Mouse (Mus musculus) limb, embryonic 14.5 days (tissue): ENCODE measurements around the gene Grap2. TPM values are rescaled to one million over a fixed set of nuclear protein-coding genes. Genes with fewer than 3 reads are reported as not detected.

Source experiments
- ATAC-seq: fragments of 200-750 bp; cut with Nextera tagmentation; 2 replicates; pipeline ENCODE4 v1.8.0; 2017; ENCODE audit warnings: low read depth, moderate number of reproducible peaks, moderate TSS enrichment; ENCODE audit not compliant: low FRiP score
- DNase-seq: peaks from one replicate; pipeline ENCODE4 v3.0.0-alpha.2; 2015; ENCODE audit warnings: low spot score
- H3K27ac ChIP-seq: fragments of 300-500 bp; sonication (generic); replicated peaks from 2 replicates; pipeline ENCODE4 v1.5.1; 2014; ENCODE audit warnings: low read depth, mild to moderate bottlenecking, low read length, moderate library complexity, mixed read lengths
- H3K27me3 ChIP-seq: fragments of 300-500 bp; sonication (generic); 2 replicates; pipeline ENCODE4 v1.6.1; 2014; ENCODE audit warnings: low read length, mixed read lengths; ENCODE audit not compliant: control insufficient read depth, insufficient read depth
- H3K36me3 ChIP-seq: fragments of 300-500 bp; sonication (generic); 2 replicates; pipeline ENCODE4 v1.6.1; 2014; ENCODE audit warnings: mild to moderate bottlenecking, low read length, moderate library complexity, mixed read lengths; ENCODE audit not compliant: control insufficient read depth, insufficient read depth
- H3K4me1 ChIP-seq: fragments of 300-500 bp; sonication (generic); 2 replicates; pipeline ENCODE4 v1.6.1; 2014; ENCODE audit warnings: antibody characterized with exemption, low read length, mixed read lengths; ENCODE audit not compliant: control insufficient read depth, insufficient read depth
- H3K4me2 ChIP-seq: fragments of 300-500 bp; sonication (generic); replicated peaks from 2 replicates; pipeline ENCODE4 v1.6.1; 2014; ENCODE audit warnings: low read depth, mild to moderate bottlenecking, low read length, moderate library complexity; ENCODE audit not compliant: severe bottlenecking
- H3K4me3 ChIP-seq: fragments of 300-500 bp; sonication (generic); replicated peaks from 2 replicates; pipeline ENCODE4 v1.5.1; 2014; ENCODE audit warnings: low read length
- H3K9ac ChIP-seq: fragments of 300-500 bp; sonication (generic); 2 replicates; pipeline ENCODE4 v1.6.1; 2014; ENCODE audit warnings: mild to moderate bottlenecking, low read depth, low read length, moderate library complexity; ENCODE audit not compliant: severe bottlenecking
- H3K9me3 ChIP-seq: fragments of 300-500 bp; sonication (generic); 2 replicates; pipeline ENCODE4 v1.6.1; 2016; ENCODE audit warnings: low read length; ENCODE audit not compliant: control insufficient read depth
- POLR2A ChIP-seq: fragments of 200-500 bp; IDR thresholded peaks from 2 replicates; pipeline ENCODE4 v1.8.0; 2012; ENCODE audit warnings: inconsistent platforms, mild to moderate bottlenecking, moderate library complexity, borderline replicate concordance; ENCODE audit not compliant: insufficient read depth, insufficient read length; ENCODE audit errors: extremely low read depth
- WGBS: fragments of 180-500 bp; shearing (Covaris S2); extraction: QIAGEN DNeasy Blood & Tissue Kit; methylation state at CpG from one replicate; pipeline ENCODE4 v1.1.7; 2014; 5-methylcytosine and 5-hydroxymethylcytosine counted together
- polyA plus RNA-seq, 2 experiments: library from polyadenylated mRNA; depleted of rRNA in 1 of 2; stranded (reverse) in 1 of 2; unstranded in 1 of 2; fragments of >200 nt; fragmentation: Nextera tagmentation in 1 of 2; extraction: Ambion mirVana in 1 of 2; gene quantifications; 2 replicates each; pipeline versions ENCODE4 v1.2.1 to v1.2.3; 2012 to 2014

Grap2 gene
- polyA plus RNA-seq, 2 experiments: 0.36 to 1.2 TPM

DNA sequence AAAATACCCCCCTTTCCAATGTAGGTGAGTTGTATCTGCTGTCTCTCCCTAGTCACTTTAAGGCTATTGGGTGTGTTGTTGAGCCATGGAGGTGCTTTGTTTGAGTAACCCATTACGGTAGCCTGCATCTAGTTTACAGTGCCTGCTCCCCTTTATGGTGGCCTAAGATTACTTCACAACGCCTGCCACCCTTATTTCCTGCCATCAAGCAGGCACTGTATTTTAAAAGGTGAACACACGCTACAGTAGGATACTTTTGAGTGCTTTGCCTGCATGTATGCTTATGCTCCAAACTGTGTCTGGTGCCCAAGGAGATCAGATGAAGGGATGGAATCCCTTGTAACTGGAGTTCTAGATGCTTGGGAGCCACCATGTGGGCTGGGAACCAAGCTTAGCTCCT is 5.3 kb upstream of the Grap2 start:
- no peak overlapping the region for H3K9ac ChIP-seq
- no peak overlapping the region for H3K4me3 ChIP-seq
- ATAC-seq: no peak
- no peak for DNase-seq
- TF ChIP-seq POLR2A: no peak
- no peak overlapping the region for H3K27ac ChIP-seq
- no peaks in the 10 kb centered on the region for H3K36me3 ChIP-seq
- no peaks in the 10 kb centered on the region for H3K27me3 ChIP-seq
- 64% methylated on average over 3 of the region's 3 CpGs for WGBS
- no peaks in the 10 kb centered on the region for H3K9me3 ChIP-seq
- no peak overlapping the region for H3K4me2 ChIP-seq
- no peaks in the 10 kb centered on the region for H3K4me1 ChIP-seq

DNA sequence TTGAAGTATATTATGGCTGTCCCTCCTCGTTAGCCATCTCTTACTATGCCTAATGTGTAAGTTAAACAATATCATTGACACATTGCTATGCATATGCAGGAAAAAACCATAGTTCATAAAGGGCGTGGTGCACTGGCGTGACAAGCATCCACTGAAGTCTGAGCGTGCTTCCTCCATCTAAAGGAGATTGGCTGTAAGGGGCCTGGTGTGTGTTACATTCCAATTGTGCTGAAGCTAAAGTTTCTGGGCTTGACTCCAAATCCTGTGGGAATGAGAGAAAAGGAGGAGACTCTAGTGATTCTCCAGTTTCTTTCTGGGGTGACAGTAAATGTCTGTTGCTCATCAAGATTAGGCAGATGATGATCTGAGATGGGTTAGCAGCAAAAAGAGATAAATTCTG is 4.7 kb upstream of the Grap2 start:
- no peaks in the 10 kb centered on the region for H3K27me3 ChIP-seq
- DNase-seq (peak; percentile 30), ATAC-seq (no peak)
- no peaks in the 10 kb centered on the region for H3K36me3 ChIP-seq
- no peak overlapping the region for H3K4me2 ChIP-seq
- 64% methylated on average over 4 of the region's 4 CpGs for whole genome bisulfite sequencing
- no peaks in the 10 kb centered on the region for H3K9me3 ChIP-seq
- H3K27ac ChIP-seq: no peak overlapping the region
- H3K4me3 ChIP-seq: no peak overlapping the region
- no peaks in the 10 kb centered on the region for H3K4me1 ChIP-seq
- no peak overlapping the region for H3K9ac ChIP-seq
- TF ChIP-seq POLR2A: no peak

DNA sequence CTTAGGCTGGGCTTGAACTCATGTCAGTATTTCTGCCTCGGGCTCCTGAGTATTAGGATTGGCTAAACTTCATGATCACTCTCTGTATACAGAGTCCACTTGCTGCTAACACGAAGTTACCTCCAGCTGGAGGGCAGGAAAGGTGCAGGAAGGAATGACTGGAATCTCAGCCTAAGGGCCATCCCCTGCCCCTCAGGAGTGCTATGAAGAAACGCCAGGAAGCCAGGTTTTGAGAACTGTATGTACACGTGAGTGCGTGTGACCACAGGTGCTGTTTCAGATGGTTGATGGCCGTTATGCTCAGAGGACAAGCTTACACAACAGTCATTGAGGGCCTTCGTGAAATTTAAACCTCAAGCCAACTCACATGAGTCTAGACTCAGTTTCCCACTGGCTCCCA is 3.2 kb upstream of the Grap2 start:
- 60% methylated on average over 7 of the region's 7 CpGs for WGBS
- H3K4me2 ChIP-seq: no peak overlapping the region
- DNase-seq (no peak), ATAC-seq (no peak)
- H3K4me3 ChIP-seq: no peak overlapping the region
- no peaks in the 10 kb centered on the region for H3K4me1 ChIP-seq
- no peak overlapping the region for H3K9ac ChIP-seq
- TF ChIP-seq POLR2A: no peak
- no peaks in the 10 kb centered on the region for H3K27me3 ChIP-seq
- no peaks in the 10 kb centered on the region for H3K9me3 ChIP-seq
- H3K27ac ChIP-seq: no peak overlapping the region
- no peaks in the 10 kb centered on the region for H3K36me3 ChIP-seq

DNA sequence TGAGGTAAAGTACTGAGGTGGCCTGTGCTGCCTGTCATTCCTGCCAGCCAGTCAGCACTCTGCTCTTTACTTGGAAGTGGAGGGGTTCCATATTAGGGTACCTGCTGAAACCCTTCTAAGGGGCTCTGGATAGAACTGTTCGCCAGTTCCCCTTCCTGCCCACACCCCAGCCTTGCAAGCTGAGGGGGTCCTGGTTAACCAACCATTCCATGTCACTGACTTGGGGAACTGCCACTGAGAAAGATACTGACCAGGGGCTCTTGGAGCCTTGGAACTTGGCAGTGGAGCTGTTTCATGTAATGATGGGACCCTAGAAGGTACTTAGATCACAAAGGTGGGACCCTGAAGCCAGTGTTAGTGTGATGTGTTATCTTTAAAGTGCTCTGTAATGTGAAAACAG is 2.2 kb upstream of the Grap2 start:
- Histone ChIP-seq H3K27ac (no peak overlapping the region), H3K4me1 (no peaks in the 10 kb centered on the region), H3K27me3 (no peaks in the 10 kb centered on the region), H3K9ac (no peak overlapping the region), H3K4me3 (no peak overlapping the region), H3K9me3 (no peaks in the 10 kb centered on the region), H3K4me2 (no peak overlapping the region), H3K36me3 (no peaks in the 10 kb centered on the region)
- DNase-seq (no peak), ATAC-seq (no peak)
- WGBS: 84% methylated on average over 1 of the region's 1 CpGs
- no peak for TF ChIP-seq POLR2A

DNA sequence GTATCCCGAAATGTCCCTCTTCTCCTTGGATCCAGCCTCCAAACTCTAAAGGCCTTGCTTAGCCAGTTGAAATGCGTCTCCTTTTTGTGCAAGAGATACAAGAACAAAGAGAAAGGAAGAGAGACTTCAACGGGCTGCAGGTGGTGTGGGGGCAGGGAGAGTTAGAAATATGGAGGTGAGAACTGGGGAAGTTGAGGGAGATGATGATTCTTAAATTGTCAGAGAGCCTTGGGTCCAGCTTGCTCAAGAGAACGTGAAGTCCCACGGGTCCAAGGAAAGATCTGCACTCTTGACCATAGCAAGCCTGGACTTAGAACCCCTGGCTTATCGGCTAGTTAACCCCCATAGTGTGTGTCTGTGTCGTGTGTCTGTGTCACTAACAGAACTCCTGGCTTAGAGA is 783 bp upstream of the Grap2 start:
- no peak overlapping the region for H3K9ac ChIP-seq
- no peaks in the 10 kb centered on the region for H3K4me1 ChIP-seq
- no peak overlapping the region for H3K4me3 ChIP-seq
- no peak for ATAC-seq
- H3K4me2 ChIP-seq: no peak overlapping the region
- no peaks in the 10 kb centered on the region for H3K9me3 ChIP-seq
- WGBS: 73% methylated on average over 7 of the region's 7 CpGs
- no peak overlapping the region for H3K27ac ChIP-seq
- no peaks in the 10 kb centered on the region; the same call in 1 of the 2 replicates for H3K27me3 ChIP-seq
- no peaks in the 10 kb centered on the region for H3K36me3 ChIP-seq
- DNase-seq: no peak
- no peak for TF ChIP-seq POLR2A
